Mouse (Mus musculus): ENCODE results near the gene Smyd3.
"Not testable (repeated sequence)": the region's sequence is repeated elsewhere in the genome, so short reads cannot be mapped to it uniquely, and the experiment has no call there.

Smyd3 gene

DNA sequence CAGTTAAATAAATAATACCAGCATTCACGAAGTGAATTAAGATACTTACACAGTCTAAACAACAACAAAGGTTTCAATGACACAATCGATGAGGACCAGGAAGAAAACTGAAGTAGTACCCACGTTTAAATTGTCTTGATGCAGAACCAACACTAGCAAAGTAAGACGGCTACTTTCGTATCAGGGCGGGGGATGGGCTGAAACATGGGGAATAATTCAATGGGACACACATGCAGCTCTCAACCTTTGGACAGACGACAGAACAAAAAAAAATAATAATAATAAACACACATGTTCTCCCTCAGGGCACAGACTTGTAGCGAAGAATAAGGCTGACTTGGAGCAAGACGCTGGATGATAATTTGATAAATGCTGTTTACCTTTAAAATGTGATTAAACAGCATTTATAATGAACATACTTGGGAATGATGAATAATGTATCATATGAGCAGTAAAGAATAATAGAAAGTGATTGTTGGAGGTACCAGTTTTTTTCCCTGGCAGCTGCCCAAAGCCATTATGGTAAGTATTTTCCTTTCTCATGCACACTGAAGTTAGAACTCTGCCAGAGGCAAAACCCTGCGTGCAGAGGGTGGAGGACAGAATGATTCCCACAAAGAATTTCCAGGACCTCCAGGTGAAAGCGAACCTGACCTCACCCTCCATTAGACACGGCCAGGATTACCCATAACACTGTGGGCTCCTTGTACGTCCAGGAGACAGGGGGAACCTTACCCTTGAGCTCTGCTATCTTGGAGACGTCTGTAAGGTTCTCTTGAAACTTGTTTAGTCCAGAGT, 340.8 kb downstream of the Smyd3 start:
- in situ Hi-C loops (cut with MboI, MseI), result no loop called here

DNA sequence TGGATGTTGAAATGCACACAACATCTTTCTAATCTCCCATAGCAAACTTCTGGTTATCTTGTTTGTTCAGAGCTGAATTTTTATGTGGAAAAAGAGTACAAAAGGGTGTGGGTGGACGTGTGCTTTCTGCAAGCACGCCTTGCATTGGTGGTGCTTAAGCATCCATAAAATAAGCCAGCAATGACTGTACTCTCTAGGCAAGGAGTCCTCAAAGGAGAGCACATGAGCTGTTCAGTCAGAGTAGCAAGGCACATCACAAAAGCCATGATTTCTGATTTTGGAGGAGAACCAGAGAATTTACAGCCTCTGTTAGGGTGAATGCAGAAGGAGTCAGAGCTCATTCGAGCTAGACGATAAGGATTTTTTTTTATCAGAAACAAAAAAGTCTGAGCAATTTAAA, 343.6 kb downstream of the Smyd3 start:
- in situ Hi-C loops (cut with MboI, MseI), result no loop called here

DNA sequence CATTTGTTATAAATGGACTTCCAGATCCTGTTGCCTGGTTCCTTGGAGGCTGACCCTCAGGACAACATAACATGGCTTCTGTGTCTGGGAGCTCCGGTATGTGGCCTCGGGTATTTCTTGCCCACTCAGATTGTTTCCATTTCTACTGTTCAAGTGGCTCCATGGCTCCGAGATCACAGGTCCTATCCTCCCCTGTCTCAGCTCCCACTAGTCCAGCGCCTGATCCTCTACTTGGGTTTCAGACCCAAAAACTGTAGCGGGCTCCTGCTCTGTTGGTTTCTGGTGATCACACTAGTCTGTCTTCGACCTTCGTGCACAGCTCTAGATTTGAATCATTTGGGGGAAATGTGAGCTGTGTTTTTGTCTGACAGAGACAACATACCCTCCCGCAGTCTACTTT, 347.3 kb downstream of the Smyd3 start:
- in situ Hi-C loops (cut with MboI, MseI), result no loop called here

DNA sequence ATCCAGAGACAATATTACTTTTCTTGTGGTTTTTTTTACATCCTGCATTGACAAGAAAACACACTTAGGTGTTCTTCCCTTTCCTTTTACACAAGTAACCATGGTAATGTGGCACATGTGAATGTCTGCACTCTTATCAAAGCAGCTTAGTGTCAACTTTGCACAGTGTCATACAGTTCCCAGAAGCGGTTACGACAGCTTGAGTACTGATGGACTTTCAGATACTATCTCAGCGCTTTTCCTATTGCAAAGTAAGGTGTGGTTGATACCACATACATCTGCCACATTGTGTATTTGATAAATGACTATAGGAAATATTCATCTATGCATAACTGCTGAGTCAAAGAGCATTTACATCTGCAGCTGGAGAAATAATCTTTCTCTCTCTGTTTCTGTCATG, 348.1 kb downstream of the Smyd3 start:
- in situ Hi-C loops (cut with MboI, MseI), result no loop called here

DNA sequence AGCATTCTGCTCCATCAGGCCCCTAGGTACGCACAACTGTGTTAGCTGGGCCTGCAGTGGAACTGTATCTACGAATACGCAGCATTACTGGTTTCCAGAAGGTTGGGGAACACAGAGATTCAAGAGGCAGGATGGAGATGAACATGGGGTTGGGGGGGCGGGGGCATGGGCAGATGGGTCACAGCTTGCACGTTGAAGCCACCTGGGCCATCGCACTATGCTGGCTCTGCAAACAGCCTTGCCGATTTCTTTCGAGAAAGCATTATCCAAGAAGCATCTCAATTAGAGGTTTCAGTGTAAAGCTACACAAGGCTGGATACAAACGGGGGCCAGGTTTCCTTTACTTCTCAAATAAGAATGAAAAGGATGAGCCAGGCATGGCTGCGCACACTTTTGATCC, 348.7 kb downstream of the Smyd3 start:
- in situ Hi-C loops (cut with MboI, MseI), result no loop called here

DNA sequence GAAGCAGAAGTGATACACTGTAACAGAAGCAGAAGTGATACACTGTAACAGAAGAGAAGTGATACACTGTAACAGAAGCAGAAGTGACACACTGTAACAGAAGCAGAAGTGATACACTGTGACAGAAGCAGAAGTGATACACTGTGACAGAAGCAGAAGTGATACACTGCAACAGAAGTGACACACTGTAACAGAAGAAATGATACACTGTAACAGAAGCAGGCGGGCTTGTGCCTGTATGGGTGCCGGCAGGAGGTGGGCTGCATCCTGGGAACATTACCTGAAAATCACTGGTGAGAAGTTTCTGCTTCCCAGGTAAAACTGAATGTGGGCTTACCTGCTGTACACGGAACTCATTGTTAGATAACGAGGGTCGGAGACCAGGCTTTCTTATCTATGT, 353.6 kb downstream of the Smyd3 start:
- in situ Hi-C loops (cut with MboI, MseI), result not testable (repeated sequence)

DNA sequence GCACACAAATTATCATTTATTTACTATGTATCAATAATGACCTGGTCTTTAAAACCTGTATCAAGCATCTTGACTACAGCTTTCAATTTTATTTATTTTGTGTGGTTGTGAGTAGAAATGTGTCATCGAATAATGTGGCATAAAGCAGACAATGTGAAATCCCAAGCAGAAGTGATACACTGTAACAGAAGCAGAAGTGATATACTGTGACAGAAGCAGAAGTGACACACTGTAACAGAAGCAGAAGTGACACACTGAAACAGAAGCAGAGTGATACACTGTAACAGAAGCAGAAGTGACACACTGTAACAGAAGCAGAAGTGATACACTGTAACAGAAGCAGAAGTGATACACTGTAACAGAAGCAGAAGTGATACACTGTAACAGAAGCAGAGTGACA, 355.1 kb downstream of the Smyd3 start:
- in situ Hi-C loops (cut with MboI, MseI), result not testable (repeated sequence)

DNA sequence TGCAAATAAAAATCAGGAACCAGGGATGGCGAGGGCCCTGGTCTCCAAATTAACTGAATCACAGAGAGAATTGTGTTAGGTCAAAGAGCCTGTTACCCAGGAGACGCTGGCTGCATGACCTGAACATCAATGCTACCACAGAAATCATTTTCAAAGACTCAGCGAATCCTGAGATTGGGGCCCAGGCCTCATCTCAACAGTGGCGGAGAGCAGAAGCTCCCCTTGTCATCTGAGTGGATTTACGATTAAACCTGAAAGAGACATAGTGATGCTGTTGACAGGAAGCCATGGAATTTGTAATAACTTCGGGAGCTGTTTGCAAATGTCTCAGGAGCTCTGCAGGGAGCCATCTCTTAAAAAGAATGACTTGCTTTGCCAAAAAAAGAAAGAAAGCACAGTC, 355.9 kb downstream of the Smyd3 start:
- in situ Hi-C loops (cut with MboI, MseI), result no loop called here

DNA sequence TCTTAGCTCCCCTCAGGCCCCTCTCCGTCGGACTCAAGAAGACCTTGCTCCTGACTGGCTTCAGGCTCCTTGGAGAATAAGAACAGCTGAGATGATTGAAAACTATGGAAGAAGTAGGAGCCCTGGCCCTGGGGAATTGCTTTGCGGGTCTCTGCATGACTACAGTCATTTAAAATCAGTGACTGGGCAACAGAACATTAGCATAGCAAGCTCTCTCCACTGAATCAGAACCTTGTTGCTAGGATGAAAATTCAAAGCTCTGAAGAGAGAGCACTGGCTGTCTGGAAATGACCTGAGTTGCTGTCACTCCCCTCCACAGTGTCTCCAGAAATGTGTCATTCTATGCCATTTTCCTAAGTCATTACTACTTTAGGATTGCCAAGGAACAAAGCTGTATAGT, 357.1 kb downstream of the Smyd3 start:
- in situ Hi-C loops (cut with MboI, MseI), result no loop called here

DNA sequence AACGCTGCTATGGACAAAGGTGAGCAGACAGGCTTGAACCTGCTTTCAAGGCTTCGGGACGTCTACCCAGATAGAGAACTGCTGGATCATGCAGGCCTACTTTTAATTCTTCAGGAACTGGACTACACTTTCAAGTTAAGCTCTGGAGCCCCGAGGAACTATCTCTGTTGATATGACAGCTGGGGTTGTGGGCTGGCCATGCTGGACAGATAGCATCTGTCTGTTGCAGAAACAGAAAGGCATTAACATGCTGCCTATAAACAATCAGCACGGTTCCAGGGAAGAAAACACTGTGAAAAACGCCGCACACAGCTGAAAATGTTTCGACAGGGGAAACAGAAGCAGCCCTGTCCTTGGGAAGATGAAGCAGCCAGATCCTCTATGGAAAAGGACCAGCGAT, 365.5 kb downstream of the Smyd3 start:
- in situ Hi-C loops (cut with MboI, MseI), result no loop called here

DNA sequence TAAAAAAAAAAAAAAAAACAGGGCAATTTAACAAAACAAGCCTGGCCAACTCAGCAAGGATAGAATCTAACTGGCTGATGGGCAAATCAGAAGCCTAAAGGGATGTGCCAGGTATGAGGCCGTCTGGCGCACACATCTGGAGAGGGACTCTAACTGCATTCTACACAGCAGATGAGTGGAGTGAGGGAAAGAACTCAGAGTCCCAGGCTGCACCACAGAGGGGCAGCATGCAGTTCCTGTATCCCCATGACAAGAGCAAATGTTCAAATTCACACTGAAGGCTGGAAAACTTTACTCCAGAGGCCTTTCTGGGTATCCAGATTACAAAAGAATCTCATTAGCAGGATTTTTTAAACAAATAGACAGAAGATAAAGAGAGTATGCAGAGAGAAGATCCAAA, 366.6 kb downstream of the Smyd3 start:
- in situ Hi-C loops (cut with MboI, MseI), result no loop called here

DNA sequence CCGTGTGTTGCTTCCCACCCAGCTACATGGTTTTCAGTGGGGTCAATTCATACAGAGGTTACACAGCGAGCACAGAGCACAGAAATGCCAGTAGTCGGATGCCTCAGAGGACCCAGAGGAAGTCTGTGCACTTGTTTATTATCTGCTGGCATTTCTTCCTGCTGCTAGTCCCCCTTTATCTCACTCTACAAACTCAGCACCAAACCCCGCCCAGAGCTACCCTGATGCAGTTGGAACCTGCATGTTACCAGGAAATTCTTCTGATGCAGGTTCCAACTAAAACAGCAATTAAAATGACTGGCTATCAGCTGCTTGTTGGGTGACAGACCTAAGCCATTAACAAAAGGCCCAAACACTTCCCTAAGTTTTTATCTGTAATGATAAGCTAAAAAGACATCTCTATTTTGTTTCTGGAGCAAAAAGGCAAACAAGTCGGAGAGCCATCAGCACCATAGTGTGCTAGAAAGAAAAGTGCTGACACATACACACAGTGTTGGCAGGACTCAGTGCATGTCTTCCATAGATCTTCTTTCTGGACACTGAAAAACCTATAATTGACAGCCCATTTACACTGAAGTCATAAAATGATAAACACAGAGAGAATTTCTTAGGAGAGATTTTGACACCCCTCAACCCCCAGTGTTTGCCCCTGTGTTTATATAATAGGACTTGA, 368.2 kb downstream of the Smyd3 start:
- in situ Hi-C loops (cut with MboI, MseI), result loop anchor here (5.0 kb wide), 1 partner anchor 622 kb away; the partner anchor contains the start of gene Kif26b

DNA sequence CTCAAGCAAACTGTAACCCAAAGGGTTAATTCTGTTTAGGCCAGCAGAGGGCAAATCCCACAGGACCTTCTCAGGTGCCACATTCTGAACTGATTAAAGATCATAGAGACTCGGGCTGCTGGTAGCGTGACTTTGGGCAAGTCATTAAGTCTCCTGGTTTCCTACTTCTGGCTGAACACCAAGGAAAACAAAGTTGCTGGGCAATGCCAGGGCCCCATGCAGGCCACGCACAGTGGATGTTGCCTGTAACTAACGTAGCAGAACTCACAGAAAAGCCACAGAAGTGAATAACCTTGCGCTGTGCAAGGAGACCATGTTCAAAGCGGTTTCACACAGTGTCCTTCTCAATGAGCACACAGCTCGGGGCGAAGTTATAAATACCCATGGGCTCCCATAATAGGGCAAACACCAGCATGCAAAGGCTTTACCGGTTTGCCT, 371.1 kb downstream of the Smyd3 start:
- in situ Hi-C loops (cut with MboI, MseI), result loop anchor here (5.0 kb wide), 1 partner anchor 619 kb away; the partner anchor contains the start of gene Kif26b

DNA sequence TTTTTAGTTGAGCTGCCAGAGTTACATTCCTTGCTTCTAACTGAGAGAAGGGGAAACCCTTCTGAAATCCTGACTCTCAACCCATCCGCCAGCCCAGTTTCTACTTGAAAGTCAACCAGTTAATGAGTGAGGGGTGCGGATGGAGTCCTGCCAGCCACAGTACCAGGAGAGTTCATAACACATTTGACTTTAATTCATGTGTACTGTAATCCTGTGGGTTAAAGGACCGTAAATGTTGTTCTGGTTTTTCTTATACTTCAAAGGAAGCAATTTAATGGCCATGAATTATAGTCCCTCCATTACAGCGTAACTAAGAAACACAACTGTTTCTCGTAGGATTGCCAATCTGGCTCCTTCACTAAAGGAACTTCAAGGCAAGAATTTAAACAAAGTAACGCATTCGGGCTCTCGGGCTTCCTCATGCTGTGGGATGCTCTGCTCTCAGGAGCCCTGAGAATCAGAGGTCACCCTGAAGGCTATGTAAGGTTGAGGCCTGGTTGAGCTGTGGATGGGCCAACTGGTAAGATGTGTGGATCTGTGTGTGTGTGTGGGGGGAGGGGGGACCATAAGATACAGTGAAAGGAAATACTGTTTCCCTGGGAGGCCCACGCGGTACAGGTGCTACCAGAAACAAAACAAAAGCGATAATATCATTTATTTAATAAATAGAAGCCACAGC, 374.5 kb downstream of the Smyd3 start:
- in situ Hi-C loops (cut with MboI, MseI), result no loop called here

DNA sequence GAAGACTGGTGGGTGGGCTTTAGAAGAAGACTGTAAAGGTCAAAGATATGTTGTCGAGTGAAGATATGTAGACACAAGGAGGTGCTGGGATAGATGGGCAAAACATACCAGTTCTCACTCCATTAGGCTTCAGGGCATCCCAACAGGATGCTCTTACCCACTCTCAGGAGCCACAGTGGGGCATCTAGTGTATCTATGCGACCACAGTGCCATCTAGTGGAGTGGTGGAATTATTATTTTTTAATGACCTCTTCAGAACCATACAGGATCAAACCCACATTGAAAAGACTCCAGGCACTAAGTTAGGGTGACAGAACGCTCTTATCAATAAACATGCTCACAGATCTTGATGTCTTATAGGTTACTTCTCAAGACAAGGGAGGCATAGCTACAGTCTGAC, 375.7 kb downstream of the Smyd3 start:
- in situ Hi-C loops (cut with MboI, MseI), result no loop called here

DNA sequence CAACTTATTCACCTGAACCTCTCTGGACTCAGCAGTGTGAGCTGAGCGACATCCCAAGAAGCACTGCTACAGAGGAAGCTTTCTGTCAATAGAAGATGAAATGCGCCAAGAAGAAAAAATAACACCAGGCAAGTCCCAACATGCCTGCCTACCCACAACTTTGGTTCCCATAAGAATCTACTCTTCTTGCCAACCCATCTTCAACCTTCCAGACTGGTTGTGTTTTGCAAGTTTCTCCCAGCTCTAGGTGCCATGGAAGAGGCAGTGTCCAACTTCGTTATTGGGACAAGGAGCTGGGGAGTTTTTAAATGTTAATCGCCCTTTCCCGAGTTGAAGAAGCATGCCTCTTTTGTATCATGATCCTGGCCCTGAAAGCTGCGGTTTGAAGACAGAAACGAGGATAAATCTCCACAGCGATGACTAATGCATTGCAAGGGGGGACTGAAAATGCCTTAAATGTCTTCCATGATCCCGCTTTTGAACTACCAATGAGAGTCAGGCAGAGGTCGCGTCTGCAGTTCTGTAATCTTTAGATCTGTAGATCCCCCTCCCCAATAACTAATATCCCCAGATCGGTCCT, 376.7 kb downstream of the Smyd3 start:
- in situ Hi-C loops (cut with MboI, MseI), result no loop called here

DNA sequence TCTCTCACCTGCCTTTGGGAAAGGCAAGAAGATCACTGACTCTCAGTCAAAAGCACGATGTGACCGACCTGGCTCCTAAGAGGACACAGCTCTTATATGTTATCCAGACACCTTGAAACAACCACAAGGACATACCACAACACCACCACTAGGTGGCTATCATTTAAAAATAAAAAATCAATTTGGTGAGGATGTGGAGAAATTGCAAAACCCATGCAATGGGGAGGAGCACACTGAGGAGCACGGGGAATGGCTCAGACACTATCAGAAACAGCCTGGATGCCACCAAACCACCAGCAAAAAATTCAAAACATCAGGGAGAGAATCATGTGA, 380.7 kb downstream of the Smyd3 start:
- in situ Hi-C loops (cut with MboI, MseI), result no loop called here

DNA sequence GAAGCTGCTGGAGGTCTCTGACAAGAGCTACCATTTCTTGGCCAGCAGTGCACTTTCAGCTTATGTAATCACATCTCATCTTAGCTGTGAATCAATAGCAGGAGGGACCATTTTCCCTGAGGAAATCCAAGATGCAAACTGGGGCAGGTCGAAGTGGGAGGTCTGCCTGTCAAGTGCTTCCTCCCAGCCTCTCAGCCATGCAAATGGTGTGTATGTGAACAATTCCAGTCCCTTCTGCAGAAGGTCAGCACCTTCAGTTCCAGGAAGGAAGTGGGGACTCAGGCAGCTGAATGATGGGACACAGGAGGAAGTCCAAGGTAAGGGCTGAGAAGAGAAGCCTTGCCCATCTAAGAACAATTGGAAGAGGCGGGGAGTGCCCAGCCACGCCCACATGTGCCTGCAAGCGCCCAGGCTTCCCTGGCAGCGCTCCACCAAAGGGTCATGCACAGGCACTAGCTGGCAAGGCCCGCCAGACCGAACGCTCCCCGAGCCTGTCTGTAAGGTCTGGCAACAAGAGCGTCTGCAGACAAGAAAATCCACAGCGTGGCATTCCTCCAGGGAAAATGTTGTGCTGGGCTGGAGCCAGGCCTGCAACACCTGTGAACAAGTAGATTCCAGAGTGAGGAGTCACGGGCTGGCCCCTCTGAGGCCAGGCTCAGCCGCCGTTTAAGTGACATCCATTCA, 381.2 kb downstream of the Smyd3 start:
- in situ Hi-C loops (cut with MboI, MseI), result no loop called here

DNA sequence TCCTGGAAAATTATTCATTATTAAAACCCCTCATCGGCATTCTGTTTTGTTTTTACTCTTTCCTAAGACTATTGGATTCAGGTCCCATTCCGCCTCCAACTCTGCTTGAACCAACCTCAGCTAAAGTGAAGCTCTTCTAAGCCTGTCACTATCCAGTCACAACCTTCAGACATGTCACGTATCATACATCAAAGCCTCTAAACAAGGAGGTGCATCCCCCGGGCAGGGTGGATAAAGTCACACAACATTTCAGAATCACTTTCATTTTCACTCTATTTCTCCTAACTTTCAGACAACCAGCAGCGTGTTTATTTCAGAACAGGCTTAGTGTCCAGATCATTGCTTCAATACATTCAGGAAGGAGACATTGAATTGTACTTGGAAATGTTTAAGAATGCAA, 387.8 kb downstream of the Smyd3 start:
- in situ Hi-C loops (cut with MboI, MseI), result no loop called here

DNA sequence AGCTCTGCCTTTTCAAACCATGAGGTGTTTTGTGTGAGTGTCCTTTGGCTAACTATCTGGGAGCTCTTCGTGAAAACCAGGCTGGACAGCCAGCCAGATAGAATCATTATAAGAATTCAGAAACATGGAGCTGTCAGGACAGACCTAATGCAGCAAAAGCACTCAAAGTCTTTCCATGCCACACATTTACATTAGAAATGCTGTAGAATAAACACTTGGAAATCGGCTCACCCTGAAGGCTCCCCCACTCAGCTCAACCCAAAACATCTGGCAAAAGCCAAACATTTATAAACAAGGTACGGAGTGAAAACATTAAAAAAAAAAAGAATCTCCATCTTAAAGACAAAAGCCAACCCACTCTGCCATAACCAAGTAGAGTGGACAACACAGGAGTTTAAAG, 391.6 kb downstream of the Smyd3 start:
- in situ Hi-C loops (cut with MboI, MseI), result no loop called here

DNA sequence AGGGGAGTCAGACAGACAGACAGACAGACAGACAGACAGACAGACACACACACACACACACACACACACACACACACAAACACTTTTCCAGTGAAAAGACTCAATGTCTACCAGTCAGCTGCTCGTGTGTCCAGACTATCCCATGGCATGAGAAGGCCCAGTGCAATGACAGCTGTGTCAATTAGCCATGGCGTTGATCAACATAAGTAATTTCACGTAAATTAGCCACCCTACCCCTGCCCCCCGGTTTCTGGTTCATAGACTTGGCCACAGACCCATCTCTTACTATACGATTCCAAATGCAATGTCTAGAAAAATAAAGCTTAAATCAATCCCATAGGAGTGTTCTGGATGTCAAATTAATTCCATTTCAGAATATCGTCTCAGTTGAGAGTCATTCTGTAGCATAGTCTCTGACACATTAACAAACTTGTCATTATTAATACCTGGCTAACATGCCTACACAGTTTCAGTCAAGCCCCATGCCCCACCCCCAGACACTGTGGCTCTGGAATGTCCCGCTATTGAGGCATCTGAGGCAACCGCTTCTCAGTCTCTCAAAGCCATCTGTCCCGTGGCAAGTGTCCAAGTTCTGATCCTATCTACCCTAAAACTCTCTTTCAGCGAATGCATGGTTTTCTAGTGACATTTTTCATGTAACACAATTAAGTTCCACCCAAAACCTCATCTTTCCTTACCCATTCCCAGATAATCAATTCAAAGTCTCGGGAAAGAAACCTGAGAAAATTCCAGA, 395.2 kb downstream of the Smyd3 start:
- in situ Hi-C loops (cut with MboI, MseI), result no loop called here

Measured in T-helper 1 cell (primary cell).